Mouse (Mus musculus) neural tube, embryonic 10.5 days (tissue): Measurements from ENCODE around the gene Mfsd4b2.
"Not testable (repeated sequence)": the region's sequence is repeated elsewhere in the genome, so short reads cannot be mapped to it uniquely, and the experiment has no call there.

Source experiments
- DNase-seq: peaks from one replicate; pipeline ENCODE4 v3.0.0-alpha.2; 2017; ENCODE audit warnings: low spot score; ENCODE audit errors: extremely low spot score

Mfsd4b2 gene

DNA sequence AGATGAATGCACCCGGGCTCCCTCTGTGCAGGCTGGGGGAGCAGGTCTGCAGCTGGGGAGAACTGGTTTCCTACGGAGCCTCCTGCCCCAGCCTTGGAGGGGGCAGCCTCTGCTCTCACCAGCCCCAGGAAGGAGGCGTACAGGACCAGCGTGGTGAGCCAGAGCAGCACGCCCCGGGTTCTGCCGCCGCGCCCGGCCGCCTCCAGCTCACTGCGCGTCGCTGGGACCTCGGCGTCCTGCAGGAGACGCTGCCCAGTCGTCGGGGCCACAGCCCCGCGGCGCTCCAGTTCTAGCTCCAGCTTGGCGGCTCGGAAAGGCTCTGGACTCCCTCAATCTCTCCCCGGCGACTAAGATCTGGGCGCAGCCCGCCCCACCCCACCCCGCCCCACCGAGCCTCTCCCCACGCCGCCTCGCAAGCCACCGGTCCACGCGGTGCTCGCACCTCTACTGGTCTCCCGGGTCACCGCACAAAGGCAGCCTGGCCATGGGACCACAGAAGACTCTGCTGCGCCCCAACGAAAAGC, at the start of gene Mfsd4b2:
Mfsd4b2 (minus strand) TSS at position 308 of the 524 bp plus-strand sequence.
- peak; percentile 53 for DNase-seq

DNA sequence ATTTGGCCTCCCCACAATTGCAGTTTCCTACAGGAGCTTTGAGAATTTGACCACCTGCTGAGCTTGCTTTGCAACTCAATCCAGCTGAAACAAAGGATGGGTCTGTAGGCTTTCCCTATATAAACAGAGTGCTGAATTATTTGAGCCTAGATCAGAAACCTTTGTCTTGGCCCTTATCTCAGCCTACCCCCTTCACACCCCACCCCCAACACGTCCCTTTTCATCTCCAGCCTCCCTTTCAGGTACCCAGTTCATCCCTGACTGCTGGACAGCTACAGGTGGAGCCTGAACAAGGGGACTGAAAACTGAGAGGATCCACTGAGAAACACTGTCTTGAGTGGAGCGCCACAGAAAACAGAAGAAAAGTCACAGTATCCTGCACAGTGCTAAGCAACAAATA, 49.0 kb upstream of the Mfsd4b2 start:
- DNase-seq: no peak

DNA sequence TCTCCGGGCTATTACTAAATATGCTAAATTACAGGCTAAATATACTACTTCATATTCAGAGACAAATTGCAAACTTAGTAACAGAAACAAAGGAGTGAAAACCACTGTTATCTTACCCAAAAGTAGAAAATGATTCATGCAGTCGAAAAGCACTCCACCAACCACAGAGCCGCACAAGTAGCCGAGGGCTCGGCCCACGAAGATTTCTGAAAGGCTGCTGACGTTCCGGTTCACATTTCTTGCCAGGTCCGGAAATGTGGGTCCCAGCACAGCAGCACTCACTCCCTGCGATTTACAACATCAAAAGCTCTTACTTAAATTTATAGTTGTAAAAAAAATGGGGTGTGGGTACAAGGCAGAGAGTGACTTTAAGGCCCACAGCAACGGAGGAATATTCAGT, 48.3 kb upstream of the Mfsd4b2 start:
- no peak for DNase-seq

DNA sequence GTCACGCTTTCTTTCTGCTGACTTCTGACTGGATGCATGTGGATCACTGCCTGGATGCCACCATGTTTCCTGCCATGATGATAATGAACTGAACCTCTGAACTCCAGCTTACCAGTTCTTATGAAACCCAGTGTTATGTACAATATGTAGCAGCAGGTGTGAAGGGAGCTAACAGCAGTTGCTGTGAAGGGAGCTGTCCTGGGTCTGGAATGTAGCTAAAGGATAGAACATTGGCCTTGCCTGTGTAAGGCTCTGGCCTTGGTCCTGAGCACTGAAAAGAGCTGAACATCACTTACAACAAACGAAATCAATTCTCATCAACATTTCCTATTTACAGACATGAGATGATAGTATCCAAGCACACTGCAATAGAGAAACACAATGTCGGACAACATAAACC, 40.8 kb upstream of the Mfsd4b2 start:
- no peak for DNase-seq

DNA sequence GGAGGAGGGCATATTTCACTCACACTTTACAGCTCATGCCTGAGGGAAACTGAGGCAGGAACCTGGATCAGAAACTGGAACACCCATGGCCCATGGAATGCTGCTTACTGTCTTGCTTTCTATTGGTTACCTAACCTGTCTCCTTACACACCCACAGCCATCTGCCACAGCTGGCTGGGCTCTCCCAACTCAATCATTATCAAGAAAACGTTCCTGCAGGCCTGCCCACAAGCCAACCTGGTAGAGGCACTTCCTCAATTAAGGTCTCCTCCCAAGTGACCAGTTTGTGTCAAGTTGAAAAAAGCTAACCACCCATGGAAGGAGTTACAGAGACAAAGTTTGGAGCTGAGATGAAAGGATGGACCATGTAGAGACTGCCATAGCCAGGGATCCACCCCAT, 35.2 kb upstream of the Mfsd4b2 start:
- no peak for DNase-seq

DNA sequence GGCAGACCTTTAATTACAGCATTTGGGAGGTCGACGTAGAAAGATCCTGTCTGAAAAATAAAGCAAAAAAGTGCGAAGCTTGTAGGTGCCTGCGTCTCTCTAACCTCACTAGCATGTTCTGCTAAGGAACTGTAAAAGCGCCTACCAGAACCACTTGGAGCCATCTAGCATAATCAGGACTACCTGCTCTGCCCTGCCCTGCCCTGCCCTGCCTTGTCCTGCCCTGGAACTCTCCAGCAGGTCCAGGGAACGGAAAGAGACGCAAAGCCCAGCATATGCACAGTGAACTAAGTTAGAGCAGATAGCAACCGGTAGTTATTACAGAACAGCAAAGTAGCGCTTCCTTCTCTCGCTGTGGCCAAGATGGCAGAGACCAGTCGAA, 33.7 kb upstream of the Mfsd4b2 start:
- no peak for DNase-seq

DNA sequence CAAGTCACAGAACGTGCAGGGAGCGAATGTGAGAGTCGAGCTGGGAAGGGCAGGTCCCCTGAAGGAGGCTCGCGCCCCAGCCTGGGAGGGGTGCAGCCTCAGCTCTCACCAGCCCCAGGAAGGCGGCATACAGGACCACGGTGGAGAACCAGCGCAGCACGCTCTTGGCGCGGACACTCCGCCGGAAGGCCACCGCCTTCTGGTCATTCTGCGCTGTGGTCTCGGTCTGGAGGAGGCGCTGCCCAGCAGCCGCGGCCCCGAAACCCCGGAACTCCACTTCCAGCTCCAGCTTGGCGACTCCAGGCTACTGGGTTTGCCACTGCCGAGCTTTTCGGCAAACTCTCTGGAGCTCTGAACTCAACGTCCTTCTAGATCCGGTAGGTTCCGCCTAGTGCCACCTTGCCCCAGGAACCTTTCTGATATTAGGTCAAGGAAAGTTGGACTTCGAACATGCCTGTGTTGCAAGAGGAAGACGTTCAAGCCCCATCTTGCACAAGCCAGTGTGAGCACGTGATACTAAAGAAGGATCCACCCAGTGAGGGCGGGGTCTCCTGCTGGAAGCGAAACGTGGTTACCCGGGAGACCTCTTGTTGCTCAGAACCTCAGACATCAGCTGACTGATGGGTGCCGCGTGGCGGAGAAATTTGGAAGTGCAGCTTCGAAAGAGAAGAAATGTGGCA, 33.2 kb upstream of the Mfsd4b2 start, which contains the start of gene Mfsd4b3:
Mfsd4b3 (minus strand) TSS at position 393 of the 680 bp plus-strand sequence.
- peak; percentile 92 for DNase-seq

DNA sequence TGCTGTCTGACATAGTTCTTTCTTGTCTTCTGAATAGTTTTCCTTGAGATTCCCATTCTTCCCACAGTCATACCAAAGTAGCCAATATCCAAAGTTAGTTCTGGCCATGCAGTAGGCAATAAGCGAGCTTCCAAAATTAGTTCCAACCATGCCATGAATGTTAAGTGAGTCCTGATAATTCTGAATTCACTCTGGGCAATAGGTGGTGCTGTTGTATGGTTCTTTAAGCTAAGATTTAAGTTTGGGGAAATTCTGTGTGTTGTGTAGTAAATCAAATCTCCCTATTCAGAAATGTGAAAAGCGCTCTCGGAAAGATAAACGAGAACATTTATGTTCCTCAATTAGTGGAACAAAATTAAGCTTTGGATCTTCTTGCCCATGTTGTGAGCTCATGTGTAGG, 31.5 kb upstream of the Mfsd4b2 start:
- DNase-seq: no peak

DNA sequence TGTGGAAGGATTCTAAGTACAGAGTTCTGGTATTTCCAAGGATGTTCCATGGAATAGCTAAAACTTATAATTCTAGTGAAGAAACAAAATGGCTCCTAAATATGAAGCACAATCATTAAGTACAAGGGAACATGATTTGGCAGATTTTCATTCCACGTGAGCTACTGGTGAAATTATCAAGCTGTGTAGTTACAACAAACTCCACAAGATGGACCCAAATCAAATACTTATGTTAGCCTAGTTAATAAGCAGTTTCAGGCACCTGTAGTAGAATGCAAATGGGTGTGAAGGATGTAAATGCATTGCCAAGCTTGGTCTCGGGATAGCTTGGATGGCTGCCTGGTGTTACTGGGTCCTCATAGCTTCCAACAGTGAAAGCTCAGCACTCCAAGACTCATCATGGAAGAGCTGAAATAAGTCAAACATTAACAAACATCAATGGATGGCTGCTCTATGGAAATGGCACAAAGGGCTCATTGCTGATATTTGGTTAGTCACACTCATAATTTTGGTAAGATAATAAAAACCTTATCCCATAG, 29.7 kb upstream of the Mfsd4b2 start:
- DNase-seq: no peak

DNA sequence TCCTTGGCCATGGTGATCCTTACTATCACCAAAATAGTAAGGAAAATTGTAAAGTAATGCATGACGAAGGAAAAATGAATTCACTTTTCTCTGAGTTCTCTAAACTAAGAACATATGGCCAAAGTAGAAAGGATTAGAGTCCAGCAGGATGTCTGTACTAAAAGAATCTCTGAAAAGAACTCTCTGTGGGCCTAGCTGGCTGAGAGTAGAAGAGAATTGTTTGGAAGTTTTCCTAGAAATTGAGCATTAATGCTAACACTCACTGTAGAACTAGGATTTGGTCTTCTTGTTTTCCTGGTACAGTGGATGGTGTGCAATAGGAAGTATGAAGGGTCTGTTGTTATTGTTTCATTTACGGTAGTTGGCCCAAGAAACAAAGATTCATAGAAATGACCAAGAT, 28.4 kb upstream of the Mfsd4b2 start:
- DNase-seq: no peak

DNA sequence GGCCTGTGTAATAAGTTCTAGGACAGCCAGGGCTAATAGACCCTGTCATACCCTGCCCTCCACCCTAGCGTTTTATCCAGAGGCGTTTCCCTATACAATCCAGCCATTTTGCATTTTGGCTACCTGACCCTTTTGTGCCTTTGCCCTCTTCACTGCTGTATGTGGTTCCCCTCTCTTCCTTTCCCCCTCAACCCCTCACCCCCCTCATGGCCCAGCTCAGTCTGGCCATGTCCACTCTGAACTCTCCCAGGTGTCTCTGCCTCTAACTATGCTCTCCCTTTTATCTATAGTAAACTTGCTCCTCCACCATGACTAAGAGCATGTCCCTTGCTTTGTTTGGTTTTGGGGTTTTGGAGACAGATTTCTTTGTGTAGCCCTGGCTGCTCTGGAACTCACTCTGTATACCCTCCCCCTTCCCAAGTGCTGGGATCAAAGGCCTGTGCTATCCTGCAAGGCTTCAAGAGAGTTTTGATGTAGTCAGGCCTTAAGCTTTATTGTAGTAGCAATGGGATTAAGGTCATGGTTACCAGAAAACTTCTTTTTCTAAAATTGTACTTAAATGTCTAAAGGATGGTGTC, 22.7 kb upstream of the Mfsd4b2 start:
- DNase-seq: no peak

DNA sequence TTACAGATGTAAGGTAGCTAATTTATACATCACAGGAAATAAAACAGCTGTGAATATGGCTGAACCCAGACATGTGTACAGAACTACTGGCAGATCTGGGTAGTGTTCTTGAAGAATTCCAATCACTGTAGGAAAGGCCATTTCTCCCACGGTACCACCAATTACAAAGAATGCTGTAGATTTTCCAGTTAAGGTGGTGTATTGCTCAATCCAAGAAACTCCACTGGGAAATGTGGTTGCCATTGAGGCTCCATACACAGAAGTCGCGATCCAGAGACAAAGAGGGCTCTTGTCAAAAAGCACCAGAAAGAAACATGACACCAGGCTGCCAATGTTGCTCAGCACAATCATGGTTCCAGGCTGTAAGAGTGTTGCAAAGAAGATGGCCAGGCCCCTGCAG, 20.5 kb upstream of the Mfsd4b2 start:
- DNase-seq: not testable (repeated sequence)

DNA sequence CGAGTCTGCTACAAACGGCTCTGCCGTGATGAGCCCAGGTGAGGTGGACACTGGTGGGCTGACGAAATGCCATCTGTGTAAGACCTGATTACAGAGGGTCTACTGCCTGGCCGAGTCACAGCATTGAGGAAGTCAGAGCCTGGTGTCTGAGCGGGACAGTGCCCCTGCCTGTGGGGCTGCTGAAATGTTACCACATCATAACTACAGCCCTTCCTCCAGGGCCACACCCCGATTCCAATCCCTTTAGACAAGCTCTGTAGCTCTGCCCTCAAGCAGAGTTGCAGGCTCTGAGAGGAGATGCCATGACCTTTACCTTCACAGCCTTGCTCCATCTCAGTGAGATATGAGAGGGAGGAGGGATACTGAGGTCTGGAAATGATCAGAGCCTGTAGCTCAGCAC, 9.8 kb upstream of the Mfsd4b2 start:
- DNase-seq: no peak

DNA sequence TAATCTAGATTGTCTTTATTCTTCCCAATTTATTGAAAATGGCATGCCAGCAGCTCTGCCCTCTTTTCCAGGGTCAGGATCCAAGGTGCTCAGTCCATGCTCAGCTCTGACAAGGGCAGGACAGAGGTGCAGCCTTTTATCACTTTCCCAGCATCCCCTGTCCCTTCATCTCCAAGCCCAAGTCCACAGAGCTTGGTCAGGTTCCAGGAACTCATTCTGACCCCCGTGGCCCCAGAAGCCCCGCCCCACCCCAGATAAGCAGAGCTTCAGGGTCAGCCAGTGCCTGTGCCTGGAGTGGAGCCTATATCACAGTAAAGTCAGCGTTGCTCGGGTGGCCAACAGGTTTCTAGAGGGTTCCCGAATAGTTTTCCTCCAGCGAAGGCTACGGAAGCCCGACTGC, 2.2 kb downstream of the Mfsd4b2 start:
- not testable (repeated sequence) for DNase-seq

DNA sequence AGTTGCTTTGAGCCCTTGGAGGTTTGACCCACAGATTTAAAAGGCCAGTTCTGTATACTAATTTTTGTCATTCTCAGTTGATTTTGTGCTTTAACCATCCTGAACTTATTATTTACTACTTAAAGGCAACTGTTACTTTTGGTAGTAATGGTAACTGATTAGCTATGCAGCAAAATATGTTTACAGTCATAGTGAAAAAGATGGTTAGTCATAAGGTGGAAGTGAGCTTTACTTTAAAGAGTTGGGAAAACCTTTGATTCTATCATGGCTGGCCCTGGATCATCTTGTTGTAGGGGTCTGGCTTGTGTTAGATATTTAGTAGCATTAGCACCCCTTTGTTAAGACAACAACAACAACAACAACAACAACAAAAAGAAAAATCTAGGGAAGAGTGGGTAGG, 14.1 kb downstream of the Mfsd4b2 start:
- no peak for DNase-seq

DNA sequence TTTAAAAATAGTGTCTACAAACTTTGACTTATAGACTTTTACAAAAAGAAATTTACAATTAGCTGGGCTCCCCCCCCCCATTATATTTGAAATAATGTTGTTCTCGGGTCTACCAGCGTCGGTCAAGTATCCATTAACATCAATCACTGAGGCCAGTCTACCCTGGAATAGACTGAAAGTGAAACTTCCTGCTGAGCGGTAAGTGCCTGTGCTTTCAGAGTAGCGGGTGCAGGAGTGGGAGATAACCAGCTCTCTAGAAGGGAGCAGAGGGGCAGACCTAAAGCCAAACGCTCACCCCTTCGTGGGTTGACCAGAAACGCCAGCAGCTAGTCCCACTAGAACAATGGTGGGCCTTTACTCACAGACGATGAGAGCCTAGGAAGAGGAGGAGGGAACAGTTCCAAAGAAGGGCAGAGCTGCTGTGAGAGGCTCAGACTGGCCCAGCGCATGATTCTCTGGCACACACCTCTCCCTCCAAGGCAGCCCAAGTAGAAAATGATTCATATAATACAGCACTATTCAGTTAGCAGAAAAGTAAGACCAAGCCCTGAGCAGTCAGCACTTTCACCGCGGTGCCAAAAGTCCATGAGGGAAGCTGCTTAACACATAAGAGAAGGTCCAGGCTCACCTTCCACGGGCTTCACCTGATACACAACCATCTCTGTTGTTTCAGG, 17.8 kb downstream of the Mfsd4b2 start:
- DNase-seq: no peak

DNA sequence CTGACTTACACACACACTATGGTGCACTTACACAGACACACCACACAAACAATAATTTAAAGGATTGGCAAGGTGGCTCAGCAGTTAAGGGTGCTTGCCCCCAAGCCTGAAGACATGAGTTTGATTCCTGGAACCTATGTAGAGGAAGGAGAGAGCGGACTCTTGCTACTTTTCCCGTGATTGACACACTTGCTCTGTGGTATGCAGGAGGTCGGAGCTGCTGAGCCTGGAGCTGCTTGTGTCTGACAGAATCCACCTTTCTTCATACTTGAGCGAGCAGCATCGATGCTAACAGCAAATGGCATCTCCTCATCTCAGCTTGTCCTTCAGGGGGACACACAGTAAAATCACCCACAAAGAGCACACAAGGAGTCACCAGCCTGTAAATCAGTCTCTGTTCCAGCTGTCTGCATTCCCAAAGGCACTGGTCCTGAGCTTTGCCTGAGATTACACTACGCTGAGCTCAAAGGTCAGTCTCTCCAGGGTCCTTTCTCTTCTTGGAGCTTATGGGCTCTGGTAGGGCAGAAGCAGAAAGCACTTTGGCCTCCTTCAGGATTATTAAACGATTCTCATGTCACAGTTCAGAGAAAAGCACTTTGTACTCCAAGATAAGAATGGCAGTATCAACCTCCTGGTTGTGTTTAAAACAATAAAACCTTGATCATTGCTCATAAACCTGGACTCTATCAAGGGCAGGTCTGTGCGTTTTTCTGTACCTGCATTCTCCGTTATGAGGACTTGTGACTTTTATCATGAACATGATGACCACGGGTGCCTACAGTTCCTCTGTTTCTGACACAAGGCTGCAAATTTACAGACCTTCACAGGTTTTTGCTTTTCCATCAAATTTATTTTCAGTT, 19.7 kb downstream of the Mfsd4b2 start:
- no peak for DNase-seq

DNA sequence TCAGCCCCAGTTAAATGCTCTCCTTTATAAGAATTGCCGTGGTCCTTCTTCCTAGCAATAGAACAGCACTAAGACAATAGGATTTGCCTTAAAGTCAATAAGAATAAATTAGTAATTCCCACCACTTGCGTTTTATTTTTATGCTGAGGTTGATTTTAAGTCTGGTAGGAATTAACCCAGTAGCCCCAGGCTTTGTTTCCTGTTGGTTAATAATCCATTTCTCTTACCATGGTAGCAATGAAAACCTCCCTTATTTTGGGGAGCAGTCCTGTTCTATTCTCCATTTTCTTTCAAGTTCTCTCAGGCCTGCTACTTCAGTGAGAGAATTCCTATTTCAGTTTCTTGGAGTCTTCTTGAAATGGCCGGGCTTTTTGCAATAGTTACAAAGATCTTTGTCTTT, 22.5 kb downstream of the Mfsd4b2 start:
- no peak for DNase-seq

DNA sequence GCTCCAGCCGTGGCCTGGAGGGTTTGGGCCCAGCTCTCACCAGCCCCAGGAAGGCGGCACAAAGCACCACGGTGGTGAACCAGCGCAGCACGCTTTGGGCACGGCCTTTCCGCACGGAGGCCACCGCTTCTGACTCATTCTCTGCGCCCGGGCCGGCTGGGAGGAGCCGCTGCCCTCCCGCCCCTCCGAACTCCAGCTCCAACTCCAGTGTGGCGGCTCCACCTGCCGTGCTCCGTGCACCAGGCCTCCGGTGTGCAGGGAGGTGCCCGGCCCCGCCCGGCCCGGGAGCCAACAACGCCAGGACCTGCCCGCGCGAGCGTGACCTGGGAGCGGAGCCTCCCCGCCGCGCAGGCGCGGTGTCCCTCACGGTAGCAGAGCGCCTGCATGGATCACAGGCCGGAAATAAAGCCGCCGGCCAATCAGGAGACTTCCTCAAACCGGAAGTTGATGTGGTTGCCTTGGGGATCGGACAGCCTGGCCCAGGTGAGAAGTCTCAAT, 27.8 kb downstream of the Mfsd4b2 start, which contains the start of gene Mfsd4b4:
Mfsd4b4 (minus strand) TSS at position 365 of the 498 bp plus-strand sequence.
- DNase-seq: peak; percentile 93

DNA sequence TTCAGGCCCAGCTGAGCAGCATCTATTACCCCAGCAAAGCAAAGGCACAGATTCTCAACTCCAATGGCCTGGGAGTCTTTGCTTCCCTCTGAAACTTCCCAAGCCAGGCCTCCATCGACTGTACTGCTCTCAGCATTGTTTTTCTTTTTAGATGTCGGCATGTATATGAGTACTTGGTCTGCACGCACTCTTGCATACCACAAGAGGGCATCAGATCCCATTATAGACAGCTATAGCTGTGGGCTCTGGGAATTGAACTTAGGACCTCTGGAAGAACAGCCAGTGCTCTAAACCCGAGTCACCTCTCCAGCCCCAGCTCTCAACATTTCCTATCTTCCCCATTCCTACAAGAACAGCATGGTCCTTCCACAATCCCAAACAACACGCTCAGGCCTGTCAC, 30.2 kb downstream of the Mfsd4b2 start:
- no peak for DNase-seq
